Mouse (Mus musculus) MEL (cell line): ENCODE data around the gene Cmtm3. TPM values are rescaled to one million over a fixed set of nuclear protein-coding genes. Genes with fewer than 3 reads are reported as not detected.

Source experiments
- DNase-seq: peaks from one replicate; pipeline ENCODE4 v3.0.0; 2011; ENCODE audit warnings: low read depth, low spot score
- H3K27ac ChIP-seq: 2 replicates; pipeline ENCODE4 v1.5.1; 2012; ENCODE audit warnings: low read depth, mild to moderate bottlenecking, control low read depth, low read length, moderate library complexity; ENCODE audit not compliant: control insufficient read depth
- H3K27me3 ChIP-seq, 2 experiments: fragments of 150-350 bp in 1 of 2; sonication (generic) in 1 of 2; 2 replicates each; pipeline ENCODE4 v1.6.1; 2012; ENCODE audit warnings: low read length in 2 of 2, mild to moderate bottlenecking in 2 of 2, improper control_type of control experiment in 1 of 2, moderate library complexity in 1 of 2; ENCODE audit not compliant: insufficient read depth in 2 of 2, control insufficient read depth in 1 of 2
- H3K36me3 ChIP-seq, 2 experiments: 2 replicates each; pipeline ENCODE4 v1.6.1; 2012 to 2014; ENCODE audit warnings: low read length in 2 of 2, improper control_type of control experiment in 1 of 2, inconsistent platforms in 1 of 2, mild to moderate bottlenecking in 1 of 2; ENCODE audit not compliant: insufficient read depth in 2 of 2, control insufficient read depth in 1 of 2
- H3K4me1 ChIP-seq, 2 experiments: fragments of 150-350 bp in 1 of 2; sonication (generic) in 1 of 2; 2 replicates each; pipeline ENCODE4 v1.6.1; 2012; ENCODE audit warnings: low read length in 2 of 2, improper control_type of control experiment in 1 of 2, mild to moderate bottlenecking in 1 of 2; ENCODE audit not compliant: insufficient read depth in 2 of 2, control insufficient read depth in 1 of 2
- H3K4me3 ChIP-seq, 2 experiments: fragments of 150-350 bp in 1 of 2; sonication (generic) in 1 of 2; 2 replicates each; pipeline ENCODE4 v1.5.1; 2012; ENCODE audit warnings: low read depth in 2 of 2, low read length in 2 of 2, mild to moderate bottlenecking in 2 of 2, moderate library complexity in 2 of 2, control low read depth in 1 of 2, improper control_type of control experiment in 1 of 2; ENCODE audit not compliant: control insufficient read depth in 1 of 2, insufficient read depth in 1 of 2
- H3K79me2 ChIP-seq: 2 replicates; pipeline ENCODE4 v1.6.1; 2012; ENCODE audit warnings: mild to moderate bottlenecking, low read length, moderate library complexity; ENCODE audit not compliant: control insufficient read depth, poor library complexity, insufficient read depth
- H3K9ac ChIP-seq: 2 replicates; pipeline ENCODE4 v1.6.1; 2012; ENCODE audit warnings: low read depth, mild to moderate bottlenecking, control low read depth, low read length, moderate library complexity; ENCODE audit not compliant: control insufficient read depth, poor library complexity, severe bottlenecking
- H3K9me3 ChIP-seq: fragments of 150-350 bp; sonication (generic); replicated peaks from 2 replicates; pipeline ENCODE4 v1.6.1; 2012; ENCODE audit warnings: mild to moderate bottlenecking, low read length, improper control_type of control experiment, moderate library complexity; ENCODE audit not compliant: insufficient read depth
- BHLHE40 ChIP-seq: IDR thresholded peaks from 2 replicates; pipeline ENCODE4 v1.6.1; 2012; ENCODE audit warnings: low read depth, mild to moderate bottlenecking, inconsistent platforms, low read length, improper control_type of control experiment, borderline replicate concordance
- E2F4 ChIP-seq: IDR thresholded peaks from 2 replicates; pipeline ENCODE4 v1.6.1; 2011; ENCODE audit warnings: low read depth, low read length, improper control_type of control experiment, borderline replicate concordance
- EP300 ChIP-seq, 2 experiments: IDR thresholded peaks; 2 replicates each; pipeline ENCODE4 v1.6.1; 2011; ENCODE audit warnings: improper control_type of control experiment in 2 of 2, low read length in 2 of 2, low read depth in 1 of 2, mild to moderate bottlenecking in 1 of 2
- ETS1 ChIP-seq: IDR thresholded peaks from 2 replicates; pipeline ENCODE4 v1.6.1; 2012; ENCODE audit warnings: low read depth, mild to moderate bottlenecking, inconsistent platforms, low read length, improper control_type of control experiment, moderate library complexity
- GATA1 ChIP-seq: IDR thresholded peaks from 2 replicates; pipeline ENCODE4 v1.6.1; 2011; ENCODE audit warnings: low read depth, low read length, improper control_type of control experiment
- HCFC1 ChIP-seq: IDR thresholded peaks from 2 replicates; pipeline ENCODE4 v1.6.1; 2012; ENCODE audit warnings: low read depth, mild to moderate bottlenecking, inconsistent platforms, low read length, improper control_type of control experiment, moderate library complexity
- MAFK ChIP-seq: IDR thresholded peaks from 2 replicates; pipeline ENCODE4 v1.6.1; 2011; ENCODE audit warnings: low read depth, mild to moderate bottlenecking, low read length, improper control_type of control experiment, borderline replicate concordance
- MXI1 ChIP-seq: IDR thresholded peaks from 2 replicates; pipeline ENCODE4 v1.6.1; 2011; ENCODE audit warnings: mild to moderate bottlenecking, low read depth, low read length, improper control_type of control experiment
- MYC ChIP-seq: IDR thresholded peaks from 2 replicates; pipeline ENCODE4 v1.6.1; 2011; ENCODE audit warnings: low read depth, mild to moderate bottlenecking, low read length, improper control_type of control experiment, moderate library complexity
- NELFE ChIP-seq: IDR thresholded peaks from 2 replicates; pipeline ENCODE4 v1.6.1; 2011; ENCODE audit warnings: low read depth, low read length, improper control_type of control experiment
- NRF1 ChIP-seq: IDR thresholded peaks from 2 replicates; pipeline ENCODE4 v1.6.1; 2014; ENCODE audit warnings: low read depth, mild to moderate bottlenecking, inconsistent platforms, low read length, improper control_type of control experiment, moderate library complexity; ENCODE audit not compliant: poor library complexity, insufficient read depth, severe bottlenecking
- POLR2A ChIP-seq, 2 experiments: IDR thresholded peaks; 2 replicates each; pipeline ENCODE4 v1.6.1; 2011 to 2012; ENCODE audit warnings: low read length in 2 of 2, mild to moderate bottlenecking in 2 of 2, control low read depth in 1 of 2, improper control_type of control experiment in 1 of 2, low read depth in 1 of 2, moderate library complexity in 1 of 2; ENCODE audit not compliant: control insufficient read depth in 1 of 2, insufficient read depth in 1 of 2, poor library complexity in 1 of 2
- POLR2AphosphoS5 ChIP-seq: IDR thresholded peaks from 2 replicates; pipeline ENCODE4 v1.6.1; 2012; ENCODE audit warnings: low read depth, borderline replicate concordance, mild to moderate bottlenecking, inconsistent platforms, low read length, moderate library complexity, mixed read lengths
- RAD21 ChIP-seq: IDR thresholded peaks from 2 replicates; pipeline ENCODE4 v1.6.1; 2011; ENCODE audit warnings: mild to moderate bottlenecking, low read depth, low read length, improper control_type of control experiment
- SIN3A ChIP-seq: IDR thresholded peaks from 2 replicates; pipeline ENCODE4 v1.6.1; 2012; ENCODE audit warnings: low read length, improper control_type of control experiment, inconsistent platforms
- TBP ChIP-seq: IDR thresholded peaks from 2 replicates; pipeline ENCODE4 v1.8.0; 2011; ENCODE audit warnings: low read depth, low read length, improper control_type of control experiment
- TCF12 ChIP-seq: IDR thresholded peaks from 2 replicates; pipeline ENCODE4 v1.6.1; 2014; ENCODE audit warnings: low read depth, mild to moderate bottlenecking, inconsistent platforms, low read length, improper control_type of control experiment, moderate library complexity
- polyA plus RNA-seq, 2 experiments: library from polyadenylated mRNA; stranded (reverse) in 1 of 2; unstranded in 1 of 2; fragments of >175 nt in 1 of 2; fragments of >200 nt in 1 of 2; gene quantifications; 2 replicates each; pipeline versions ENCODE4 v1.2.1 to v1.2.4; 2012; ENCODE audit warnings: low replicate concordance in 2 of 2, low read depth in 1 of 2; ENCODE audit not compliant: insufficient read length in 2 of 2, insufficient read depth in 1 of 2, missing spikeins in 1 of 2
- total RNA-seq: library from RNA; depleted of rRNA; stranded (reverse); fragments of 300-350 nt; gene quantifications from 2 replicates; pipeline ENCODE4 v1.2.3, GENCODE M21; 2012

Cmtm3 gene
- total and polyA plus RNA-seq, 3 experiments, result 17.9 to 56.3 TPM; not detected in 1

GRCm38 (mm10) chr8:104383977-104384376 is 44.8 kb downstream of the Cmtm3 start:
- Histone ChIP-seq H3K79me2 (peaks cover 12% of the 10 kb centered on the region; the same call in 1 of the 2 replicates), H3K27me3 (no peaks in the 10 kb centered on the region), H3K27ac (no peak overlapping the region), H3K4me3 (no peak overlapping the region), H3K4me1 (peaks cover 4% of the 10 kb centered on the region in 2 experiments; a peak in 3 of 4 replicates), H3K9ac (no peak overlapping the region), H3K36me3 (no peaks in the 10 kb centered on the region; a peak in 2 of 4 replicates), H3K9me3 (no peaks in the 10 kb centered on the region)
- no peak for TF ChIP-seq MYC
- no peak for TF ChIP-seq ETS1
- no peak for TF ChIP-seq MXI1
- TF ChIP-seq MAFK, result no peak
- no peak for DNase-seq

GRCm38 (mm10) chr8:104386693-104387092 is 47.5 kb downstream of the Cmtm3 start:
- DNase-seq, result peak; percentile 11
- Histone ChIP-seq H3K27me3 (no peaks in the 10 kb centered on the region), H3K79me2 (peaks cover 9% of the 10 kb centered on the region; the same call in 1 of the 2 replicates), H3K36me3 (no peaks in the 10 kb centered on the region; a peak in 2 of 4 replicates), H3K4me1 (peaks cover 4% of the 10 kb centered on the region in 2 experiments; a peak in 3 of 4 replicates), H3K27ac (no peak overlapping the region), H3K4me3 (no peak overlapping the region), H3K9ac (no peak overlapping the region), H3K9me3 (no peaks in the 10 kb centered on the region)
- TF ChIP-seq GATA1, result 0 out of 2 replicates have a peak, but pooled peaks have one; percentile 36
- TF ChIP-seq EP300 (IDR thresholded peaks at IDR 0.05; ENCODE audit: low read depth in 1 of 2, low read length in 2 of 2), result no peak
- TF ChIP-seq NELFE, result no peak
- TF ChIP-seq NRF1, result no peak
- TF ChIP-seq SIN3A, result no peak
- no peak for TF ChIP-seq TBP
- peak; percentile 46; the same call in 1 of the 2 replicates for TF ChIP-seq ETS1
- no peak for TF ChIP-seq BHLHE40
- TF ChIP-seq E2F4, result no peak
- no peak for TF ChIP-seq HCFC1
- no peak for TF ChIP-seq RAD21
- no peak for TF ChIP-seq POLR2AphosphoS5
- no peak for TF ChIP-seq POLR2A (IDR thresholded peaks at IDR 0.05; ENCODE audit: control insufficient read depth in 1 of 2, insufficient read depth in 1 of 2, low read depth in 1 of 2, low read length in 2 of 2, poor library complexity in 1 of 2)
- no peak for TF ChIP-seq TCF12
